Mouse (Mus musculus) neural tube, embryonic 14.5 days (tissue): ENCODE results near the gene Nup188. TPM values are rescaled to one million over a fixed set of nuclear protein-coding genes. Genes with fewer than 3 reads are reported as not detected.
A peak's percentile ranks its signal among the peaks of the same experiment; 100 is the strongest.

Experiments
- ATAC-seq: fragments of 200-750 bp; cut with Nextera tagmentation; 2 replicates; pipeline ENCODE4 v1.8.0; 2017; ENCODE audit warnings: low read depth, mild to moderate bottlenecking, moderate TSS enrichment, moderate library complexity
- H3K27ac ChIP-seq: fragments of 300-500 bp; sonication (generic); 2 replicates; pipeline ENCODE4 v1.5.1; 2014; ENCODE audit warnings: low read depth, mild to moderate bottlenecking, control low read depth, low read length, moderate library complexity, mixed read lengths
- H3K27me3 ChIP-seq: fragments of 300-500 bp; sonication (generic); 2 replicates; pipeline ENCODE4 v1.6.1; 2014; ENCODE audit warnings: low read length; ENCODE audit not compliant: control insufficient read depth, insufficient read depth
- H3K36me3 ChIP-seq: fragments of 300-500 bp; sonication (generic); 2 replicates; pipeline ENCODE4 v1.6.1; 2014; ENCODE audit warnings: low read length, mixed read lengths; ENCODE audit not compliant: control insufficient read depth, insufficient read depth
- H3K4me1 ChIP-seq: fragments of 300-500 bp; sonication (generic); 2 replicates; pipeline ENCODE4 v1.6.1; 2014; ENCODE audit warnings: low read length; ENCODE audit not compliant: control insufficient read depth, insufficient read depth
- H3K4me2 ChIP-seq: fragments of 300-500 bp; sonication (generic); 2 replicates; pipeline ENCODE4 v1.6.1; 2014; ENCODE audit warnings: mild to moderate bottlenecking, low read depth, low read length, control low read depth
- H3K4me3 ChIP-seq: fragments of 300-500 bp; sonication (generic); 2 replicates; pipeline ENCODE4 v1.5.1; 2014; ENCODE audit warnings: low read depth, low read length, control low read depth, mixed read lengths
- H3K9ac ChIP-seq: fragments of 300-500 bp; sonication (generic); replicated peaks from 2 replicates; pipeline ENCODE4 v1.6.1; 2014; ENCODE audit warnings: low read depth, mild to moderate bottlenecking, control low read depth, low read length, mixed read lengths
- H3K9me3 ChIP-seq: fragments of 300-500 bp; sonication (generic); 2 replicates; pipeline ENCODE4 v1.6.1; 2016; ENCODE audit warnings: low read length; ENCODE audit not compliant: control insufficient read depth
- WGBS: fragments of 180-500 bp; shearing (Covaris S2); extraction: QIAGEN DNeasy Blood & Tissue Kit; methylation state at CpG from one replicate; pipeline ENCODE4 v1.1.7; 2014; 5-methylcytosine and 5-hydroxymethylcytosine counted together
- polyA plus RNA-seq: library from polyadenylated mRNA; unstranded; fragments of >200 nt; fragmentation: Nextera tagmentation; extraction: Ambion mirVana; gene quantifications from 2 replicates; pipeline ENCODE4 v1.2.1, GENCODE M21; 2014

The Nup188 gene
- polyA plus RNA-seq, 1 experiment from 2014 or later, result 25.3 TPM

DNA sequence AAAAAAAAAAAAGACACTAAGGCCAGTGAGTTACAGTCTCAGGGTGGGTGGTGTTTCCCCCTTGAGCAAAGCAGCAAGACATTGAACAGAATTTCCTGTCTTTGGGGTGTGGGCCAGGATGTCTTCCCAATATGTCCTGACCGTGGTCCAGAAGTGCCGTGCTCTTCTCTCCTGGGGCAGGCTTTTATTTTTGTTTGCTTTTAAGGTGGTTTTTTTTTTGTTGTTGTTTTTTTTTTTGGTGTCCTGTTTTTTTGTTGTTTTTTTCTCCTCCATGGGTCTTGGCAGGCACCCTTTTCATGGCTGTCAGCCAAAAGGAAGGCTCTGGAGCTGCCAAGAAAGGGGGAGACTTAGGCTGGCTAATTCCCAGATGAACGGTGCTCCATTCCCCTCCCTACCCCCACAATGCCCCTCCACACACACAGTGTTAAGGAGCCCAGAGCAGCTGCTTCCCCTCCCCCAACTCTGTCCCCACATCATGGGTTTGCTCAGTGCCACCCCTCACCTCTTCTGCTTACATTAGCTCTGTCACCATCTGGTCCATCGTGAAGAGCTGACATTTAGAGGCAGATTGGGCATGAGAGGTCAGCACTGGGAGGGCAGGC is 23.3 kb upstream of the Nup188 start:
- Histone ChIP-seq H3K36me3 (peaks cover 31% of the 10 kb centered on the region), H3K4me2 (no peak overlapping the region), H3K4me3 (no peak overlapping the region), H3K9me3 (no peaks in the 10 kb centered on the region), H3K27me3 (no peaks in the 10 kb centered on the region), H3K27ac (no peak overlapping the region), H3K9ac (no peak overlapping the region), H3K4me1 (peaks cover 6% of the 10 kb centered on the region; the same call in 1 of the 2 replicates)
- WGBS, result 43% methylated on average over 4 of the region's 4 CpGs
- ATAC-seq, result peak; percentile 80

DNA sequence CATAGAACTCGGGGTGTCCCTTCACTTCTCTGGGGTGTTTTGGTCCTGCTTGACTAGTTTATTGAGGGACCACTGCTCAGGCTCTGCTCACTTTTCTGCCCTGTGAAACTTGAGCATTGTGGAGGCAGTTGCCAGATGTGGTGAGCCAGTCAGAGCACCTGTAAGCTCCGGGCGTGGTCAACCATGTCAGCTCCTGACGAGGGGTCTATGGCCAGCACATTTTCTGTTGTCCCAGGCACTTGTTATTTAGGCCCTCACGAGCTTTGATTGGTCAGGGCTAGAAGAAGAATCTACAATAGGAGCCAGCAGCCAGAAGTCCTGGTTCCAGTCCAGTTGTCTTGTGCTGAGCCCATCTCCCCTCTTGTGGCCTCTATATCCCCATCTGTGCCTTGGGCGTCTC is 22.4 kb upstream of the Nup188 start:
- Histone ChIP-seq H3K27ac (no peak overlapping the region), H3K9ac (no peak overlapping the region), H3K4me1 (peaks cover 6% of the 10 kb centered on the region; the same call in 1 of the 2 replicates), H3K27me3 (no peaks in the 10 kb centered on the region), H3K36me3 (peaks cover 25% of the 10 kb centered on the region), H3K4me3 (no peak overlapping the region), H3K9me3 (no peaks in the 10 kb centered on the region), H3K4me2 (no peak overlapping the region)
- WGBS, result 94% methylated on average over 6 of the region's 6 CpGs
- ATAC-seq, result no peak

GRCm38 (mm10) chr2:30264671-30265519 is 21.3 kb upstream of the Nup188 start:
- no peak overlapping the region for H3K4me3 ChIP-seq
- H3K4me2 ChIP-seq, result no peak overlapping the region
- WGBS, result 81% methylated on average over 7 of the region's 7 CpGs
- peaks cover 22% of the 10 kb centered on the region for H3K36me3 ChIP-seq
- no peak for ATAC-seq
- no peak overlapping the region for H3K27ac ChIP-seq
- H3K9ac ChIP-seq, result no peak overlapping the region
- H3K4me1 ChIP-seq, result peaks cover 6% of the 10 kb centered on the region; the same call in 1 of the 2 replicates
- H3K9me3 ChIP-seq, result no peaks in the 10 kb centered on the region
- H3K27me3 ChIP-seq, result no peaks in the 10 kb centered on the region

GRCm38 (mm10) chr2:30265767-30266253 is 20.4 kb upstream of the Nup188 start, which contains the start of gene Phyhd1:
Gene Phyhd1 (plus strand): TSS chr2:30266203.
- ATAC-seq, result no peak
- H3K27ac ChIP-seq, result peak within 1 kb of the TSS; percentile 50
- H3K4me2 ChIP-seq, result no peak within 1 kb of the TSS
- peaks cover 19% of the 10 kb centered on the region for H3K36me3 ChIP-seq
- H3K9me3 ChIP-seq, result no peaks in the 10 kb centered on the region
- no peaks in the 10 kb centered on the region for H3K27me3 ChIP-seq
- H3K4me1 ChIP-seq, result peaks cover 6% of the 10 kb centered on the region; the same call in 1 of the 2 replicates
- H3K4me3 ChIP-seq, result no peak within 1 kb of the TSS
- H3K9ac ChIP-seq, result no peak within 1 kb of the TSS
- 33% methylated on average over 5 of the region's 5 CpGs for WGBS

DNA sequence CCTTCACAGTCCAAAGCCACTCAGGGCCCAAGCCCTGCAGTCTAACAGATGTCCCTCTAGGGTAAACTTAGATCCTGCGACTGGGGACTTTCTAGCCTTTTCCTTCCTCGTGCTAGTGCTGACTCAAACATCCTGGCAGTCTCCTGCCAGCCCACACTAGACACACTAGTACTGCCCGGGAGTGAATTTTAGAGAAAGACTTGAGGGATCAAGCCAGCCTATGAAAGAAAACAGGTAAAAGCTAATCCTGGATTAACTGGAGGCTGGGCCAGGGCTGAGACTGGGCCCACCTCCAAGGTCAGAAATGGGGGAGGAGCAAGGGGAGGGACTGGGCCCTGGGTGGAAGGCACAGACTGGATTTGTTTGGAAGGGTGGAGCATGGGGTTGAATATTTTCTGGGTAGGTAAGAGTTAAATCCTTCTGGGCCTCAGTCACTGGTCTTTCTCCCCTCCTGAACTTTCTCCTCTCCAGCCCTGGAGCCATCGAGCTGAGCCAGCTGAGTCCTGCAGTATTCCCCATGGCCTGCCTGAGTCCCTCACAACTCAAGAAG is 19.7 kb upstream of the Nup188 start:
- Histone ChIP-seq H3K36me3 (peaks cover 19% of the 10 kb centered on the region), H3K4me1 (peaks cover 6% of the 10 kb centered on the region; the same call in 1 of the 2 replicates), H3K9ac (no peak overlapping the region), H3K4me2 (no peak overlapping the region), H3K4me3 (no peak overlapping the region), H3K27me3 (no peaks in the 10 kb centered on the region), H3K27ac (peak overlapping the region; percentile 50), H3K9me3 (no peaks in the 10 kb centered on the region)
- ATAC-seq, result no peak
- WGBS, result 33% methylated on average over 4 of the region's 4 CpGs

GRCm38 (mm10) chr2:30267466-30267865 is 18.7 kb upstream of the Nup188 start:
- ATAC-seq, result no peak
- no peak overlapping the region for H3K4me3 ChIP-seq
- no peaks in the 10 kb centered on the region for H3K27me3 ChIP-seq
- peaks cover 6% of the 10 kb centered on the region; the same call in 1 of the 2 replicates for H3K4me1 ChIP-seq
- 97% methylated on average over 2 of the region's 2 CpGs for WGBS
- H3K36me3 ChIP-seq, result peaks cover 13% of the 10 kb centered on the region; the same call in 1 of the 2 replicates
- H3K4me2 ChIP-seq, result no peak overlapping the region
- H3K27ac ChIP-seq, result no peak overlapping the region
- no peak overlapping the region for H3K9ac ChIP-seq
- H3K9me3 ChIP-seq, result no peaks in the 10 kb centered on the region

DNA sequence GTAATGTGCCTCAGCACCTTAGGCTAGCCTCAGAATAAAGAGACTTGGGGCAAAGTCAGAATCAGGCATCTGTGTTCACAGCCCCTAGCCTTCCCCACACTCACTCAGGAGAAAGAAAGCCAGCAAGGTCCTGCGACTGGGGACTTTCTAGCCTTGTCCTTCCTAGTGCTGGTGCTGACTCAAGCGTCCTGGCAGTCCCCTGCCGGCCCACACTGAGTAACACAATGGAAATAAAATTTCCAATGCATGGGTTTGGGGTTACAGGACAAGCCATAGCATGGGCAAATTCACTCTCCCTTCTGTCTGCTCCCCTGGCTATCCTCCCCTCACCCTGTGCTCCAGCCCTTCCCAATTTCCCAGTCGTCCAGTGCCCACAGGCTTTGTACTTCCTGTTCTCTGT is 17.8 kb upstream of the Nup188 start:
- Histone ChIP-seq H3K4me1 (peaks cover 3% of the 10 kb centered on the region; the same call in 1 of the 2 replicates), H3K27ac (no peak overlapping the region), H3K9me3 (no peaks in the 10 kb centered on the region), H3K27me3 (no peaks in the 10 kb centered on the region), H3K4me2 (no peak overlapping the region), H3K36me3 (peaks cover 10% of the 10 kb centered on the region; the same call in 1 of the 2 replicates), H3K9ac (no peak overlapping the region), H3K4me3 (no peak overlapping the region)
- WGBS, result 63% methylated on average over 4 of the region's 4 CpGs
- ATAC-seq, result no peak

DNA sequence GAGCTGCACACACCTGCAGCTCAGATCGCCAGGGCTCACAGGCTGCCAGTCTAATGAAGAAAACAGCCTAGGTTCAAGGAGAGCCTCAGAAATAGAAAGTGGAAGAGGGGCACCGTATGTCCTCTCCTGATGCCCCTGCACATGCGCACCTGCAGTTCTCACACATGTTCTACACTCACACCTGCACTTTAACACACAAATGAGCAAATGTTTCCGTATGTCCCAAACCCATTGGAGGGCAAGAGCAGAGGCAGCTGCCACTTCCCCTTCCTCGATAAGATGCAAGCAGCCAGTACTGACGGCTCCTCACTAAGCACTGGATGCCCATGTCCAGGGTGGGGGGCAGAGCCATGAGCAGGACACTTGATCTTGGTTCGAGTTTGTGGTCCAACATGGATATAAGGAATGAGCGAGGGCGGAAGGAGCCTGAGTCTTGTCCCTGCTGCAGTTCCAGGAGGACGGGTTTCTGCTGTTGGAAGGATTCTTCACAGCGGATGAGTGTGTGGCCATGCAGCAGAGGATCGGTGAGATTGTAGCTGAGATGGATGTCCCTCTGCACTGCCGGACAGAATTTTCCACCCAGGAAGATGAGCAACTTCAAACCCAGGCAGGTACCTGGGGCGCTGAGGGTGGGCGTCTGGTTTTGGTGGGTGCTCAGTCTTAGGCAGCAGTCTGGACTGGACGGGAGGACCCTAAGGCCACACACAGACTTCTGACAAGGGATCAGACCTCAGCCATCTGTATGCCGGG is 16.8 kb upstream of the Nup188 start:
- Histone ChIP-seq H3K27me3 (no peaks in the 10 kb centered on the region), H3K27ac (no peak overlapping the region), H3K4me2 (no peak overlapping the region), H3K4me3 (no peak overlapping the region), H3K36me3 (0 out of 2 replicates have a peak, but pooled peaks cover 3% of the 10 kb centered on the region), H3K9ac (no peak overlapping the region), H3K4me1 (peaks cover 3% of the 10 kb centered on the region; the same call in 1 of the 2 replicates), H3K9me3 (no peaks in the 10 kb centered on the region)
- 91% methylated on average over 17 of the region's 17 CpGs for WGBS
- ATAC-seq, result no peak
